Mouse (Mus musculus) layer of hippocampus, postnatal 10 days (tissue): ENCODE measurements around the gene Acbd5. TPM values are rescaled to one million over a fixed set of nuclear protein-coding genes. Genes with fewer than 3 reads are reported as not detected.
"Not testable (repeated sequence)": the region's sequence is repeated elsewhere in the genome, so short reads cannot be mapped to it uniquely, and the experiment has no call there.

Experiments used
- DNase-seq, 2 experiments: peaks; one replicate each; pipeline ENCODE4 v3.0.0; 2021; ENCODE audit warnings: low spot score in 2 of 2
- long read RNA-seq: library from polyadenylated mRNA; stranded (forward); transcript quantifications from one replicate; pipeline ENCODE4 v2.0.0, GENCODE M21; 2023
- total RNA-seq, 2 experiments: library from RNA; stranded (reverse); gene quantifications; 2 replicates each; pipeline ENCODE4 v1.2.3; 2021

Acbd5 gene
- total RNA-seq = 10 to 100 TPM; 68.9 to 80.7 TPM
- long read RNA-seq, full-length matches to known transcripts = 44 of 55 reads
- long read RNA-seq, partial matches to known transcripts = 6 of 55 reads
- long read RNA-seq, other reads (novel, unspliced or antisense) = 5 of 55 reads

- DNase-seq = peak; percentile 91 to 94
Observed at GRCm38 (mm10) chr2:23067552-23068369, at the start of gene Acbd5. Acbd5 (plus strand) TSS chr2:23068167.

- no peak for DNase-seq
Observed at GRCm38 (mm10) chr2:23019170-23019569, 48.8 kb upstream of the Acbd5 start.

DNA sequence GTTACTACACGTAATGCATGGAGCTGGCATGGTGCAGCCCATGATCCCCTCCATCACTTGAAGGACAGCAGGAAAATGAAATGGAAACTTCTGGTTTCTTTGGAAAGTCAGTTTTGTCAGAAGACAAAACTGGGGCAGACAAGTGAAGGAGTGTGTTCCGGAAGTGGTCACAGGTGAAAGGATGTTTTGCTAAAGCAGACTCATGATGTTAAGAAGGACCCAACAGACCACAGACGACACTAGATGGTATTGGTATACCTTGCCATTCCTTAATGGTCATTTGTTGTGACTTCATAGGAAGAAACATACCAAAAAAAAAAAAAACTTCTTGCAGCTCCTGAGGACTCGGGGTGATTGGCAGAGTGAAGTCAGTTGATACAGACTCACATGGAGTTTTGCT is 46.6 kb upstream of the Acbd5 start:
- no peak for DNase-seq

GRCm38 (mm10) chr2:23021721-23022120 is 46.2 kb upstream of the Acbd5 start:
- no peak for DNase-seq

- no peak for DNase-seq
Observed at GRCm38 (mm10) chr2:23023023-23023422, 44.9 kb upstream of the Acbd5 start.

- no peak for DNase-seq
Observed at GRCm38 (mm10) chr2:23023714-23024282, 44.2 kb upstream of the Acbd5 start.

DNA sequence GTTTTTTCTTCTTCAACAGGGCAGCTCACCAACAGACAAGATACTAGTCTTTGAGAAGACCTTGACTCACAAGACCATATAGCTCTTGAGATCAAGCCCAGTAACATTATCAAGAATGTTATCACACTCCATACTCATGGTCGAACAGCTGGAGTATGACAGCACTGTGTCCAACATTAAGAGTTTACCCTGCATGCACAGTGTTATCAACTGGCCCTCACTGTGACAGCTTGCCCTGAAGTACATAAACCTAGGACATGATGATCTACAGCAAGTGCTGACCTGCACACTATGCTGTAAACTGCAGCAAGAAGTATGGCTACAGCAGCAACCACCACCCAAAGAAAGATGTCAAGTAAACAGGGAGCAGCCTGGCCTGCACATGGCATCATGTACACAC is 41.6 kb upstream of the Acbd5 start:
- no peak for DNase-seq

DNA sequence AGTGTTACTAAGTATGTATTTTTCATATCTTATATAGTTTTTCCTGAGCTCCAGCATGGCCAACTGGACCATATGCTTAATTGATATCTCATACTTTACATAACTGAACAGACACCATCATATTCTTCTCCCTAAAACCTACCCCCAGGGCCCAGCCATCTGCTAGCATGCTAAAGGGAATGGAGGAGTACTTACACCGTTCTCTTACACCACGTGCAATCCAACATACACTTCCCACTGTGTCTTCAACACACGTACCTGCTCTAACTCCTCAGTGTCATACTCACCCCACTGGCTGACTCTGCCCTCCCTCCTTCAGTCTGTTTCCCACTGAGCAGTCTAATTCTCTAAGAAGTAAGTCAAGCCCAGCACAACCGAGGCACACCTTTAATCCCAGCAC is 39.1 kb upstream of the Acbd5 start:
- DNase-seq = no peak

GRCm38 (mm10) chr2:23030631-23031030 is 37.3 kb upstream of the Acbd5 start:
- no peak for DNase-seq

- no peak for DNase-seq
Observed at GRCm38 (mm10) chr2:23034692-23035435, 33.1 kb upstream of the Acbd5 start.

DNA sequence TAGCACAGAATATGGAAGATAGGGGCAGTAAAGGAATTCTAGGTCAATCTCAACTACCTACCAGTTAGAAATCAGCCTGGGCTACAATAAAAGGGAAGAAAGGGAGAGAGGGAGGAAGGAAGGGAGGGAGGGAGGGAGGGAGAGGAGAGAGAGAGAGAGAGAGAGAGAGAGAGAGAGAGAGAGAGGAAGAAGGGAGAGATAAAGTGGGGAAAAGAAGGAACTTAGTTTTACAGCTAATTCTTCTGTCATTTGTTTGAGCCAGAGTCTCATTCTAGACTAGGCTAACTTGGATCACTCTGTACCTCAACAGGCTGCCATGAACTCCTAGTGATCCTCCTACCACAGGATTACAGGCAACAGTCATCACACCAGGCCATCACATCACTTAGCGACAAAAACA is 32.5 kb upstream of the Acbd5 start:
- no peak for DNase-seq

GRCm38 (mm10) chr2:23039082-23040000 is 28.6 kb upstream of the Acbd5 start:
- peak in 1 of 2 experiments; percentile 46 for DNase-seq

- peak; percentile 90 to 92 for DNase-seq
Observed at GRCm38 (mm10) chr2:23040001-23040646, 27.8 kb upstream of the Acbd5 start, which contains the start of gene Abi1. Abi1 (minus strand) TSS chr2:23040241.

DNA sequence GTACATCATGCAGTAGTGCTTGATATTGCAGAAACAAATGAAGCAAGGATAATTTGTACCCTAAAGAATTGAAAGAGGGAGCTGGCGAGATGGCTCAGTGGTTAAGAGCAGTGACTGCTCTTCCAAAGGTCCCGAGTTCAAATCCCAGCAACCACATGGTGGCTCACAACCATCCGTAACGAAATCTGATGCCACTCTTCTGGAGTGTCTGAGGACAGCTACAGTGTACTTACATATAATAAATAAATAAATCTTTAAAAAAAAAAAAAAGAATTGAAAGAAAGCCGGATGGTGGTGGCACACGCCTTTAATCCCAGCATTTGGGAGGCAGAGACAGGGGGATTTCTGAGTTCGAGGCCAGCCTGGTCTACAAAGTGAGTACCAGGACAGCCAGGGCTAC is 27.3 kb upstream of the Acbd5 start:
- DNase-seq = not testable (repeated sequence)

GRCm38 (mm10) chr2:23041457-23041856 is 26.5 kb upstream of the Acbd5 start:
- no peak for DNase-seq

DNA sequence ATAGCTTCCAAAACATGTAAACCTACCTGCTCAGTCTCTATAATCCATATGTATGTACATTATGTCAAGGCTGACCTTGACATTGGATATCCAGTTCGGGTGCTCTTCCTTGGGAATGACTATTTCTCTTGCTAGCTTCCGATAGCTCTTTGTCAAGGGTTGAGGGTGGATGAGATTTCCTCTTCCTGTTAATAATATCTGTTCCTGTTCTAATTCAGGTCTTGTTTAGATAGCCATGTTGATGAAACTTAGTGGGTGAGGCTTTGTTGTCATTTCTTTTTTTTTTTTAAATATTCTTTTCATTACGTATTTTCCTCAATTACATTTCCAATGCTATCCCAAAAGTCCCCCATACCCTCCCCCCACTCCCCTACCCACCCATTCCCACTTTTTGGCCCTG is 25.8 kb upstream of the Acbd5 start:
- DNase-seq = no peak

DNA sequence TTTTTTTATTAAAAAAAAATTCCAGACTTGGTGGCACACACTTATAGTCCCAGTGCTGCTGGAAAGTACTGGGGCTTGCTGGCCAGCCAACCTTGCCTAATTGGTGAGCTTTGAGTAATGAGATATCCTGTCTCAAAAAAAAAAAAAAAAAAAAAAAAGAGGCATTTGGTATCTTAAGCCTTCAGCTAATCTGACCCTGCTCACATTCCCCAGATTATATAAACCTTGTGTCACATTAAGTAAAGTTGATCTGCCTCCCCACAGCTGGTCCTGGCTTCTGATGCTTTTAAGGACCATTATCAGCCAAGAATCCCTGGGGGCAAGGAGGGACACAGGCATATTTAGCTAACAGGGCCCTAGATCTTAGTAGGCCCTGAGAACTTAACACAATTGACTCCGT is 22.3 kb upstream of the Acbd5 start:
- no peak for DNase-seq

DNA sequence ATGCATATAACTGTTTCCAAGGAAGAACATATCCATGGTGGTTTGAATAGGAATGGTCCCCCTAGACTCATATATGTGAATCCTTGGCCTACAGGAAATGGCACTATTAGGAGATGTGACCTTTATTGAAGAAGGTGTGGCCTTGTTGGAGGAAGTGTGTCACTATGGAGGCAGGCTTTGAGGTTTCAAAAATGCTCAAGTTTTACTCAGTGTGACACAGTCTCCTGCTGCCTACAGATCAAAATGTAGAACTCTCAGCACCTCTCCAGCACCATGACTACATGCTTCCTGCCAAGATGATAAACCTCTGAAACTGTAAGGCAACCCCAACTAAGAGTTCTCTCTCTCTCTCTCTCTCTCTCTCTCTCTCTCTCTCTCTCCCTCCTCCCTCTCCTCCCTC is 20.0 kb upstream of the Acbd5 start:
- no peak for DNase-seq

- DNase-seq = no peak
Observed at GRCm38 (mm10) chr2:23051890-23052289, 16.1 kb upstream of the Acbd5 start.

DNA sequence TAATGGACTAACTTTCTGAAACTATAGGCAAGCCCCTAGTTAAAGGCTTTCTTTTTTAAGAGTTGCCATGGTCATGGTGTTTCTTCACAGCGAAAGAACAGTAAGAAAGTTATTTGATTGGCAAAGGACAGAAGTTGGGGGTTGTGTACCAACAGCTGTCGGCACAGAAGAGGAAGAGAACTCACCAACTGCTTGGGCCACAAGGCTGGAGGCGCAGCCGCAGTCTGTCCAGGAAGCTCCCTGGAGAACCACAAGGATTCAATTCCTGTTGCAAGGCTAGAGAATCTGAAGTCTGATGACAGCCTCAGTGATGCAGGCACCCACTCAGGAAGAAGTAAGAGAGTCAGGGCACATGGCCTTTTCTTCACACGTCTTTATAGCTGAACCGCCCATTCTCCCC is 15.4 kb upstream of the Acbd5 start:
- DNase-seq = no peak
